Mouse (Mus musculus) heart, adult 2 months (tissue): Measurements from ENCODE around the gene Mmab.

Experiments
- CTCF ChIP-seq: fragments of 200-600 bp; IDR thresholded peaks from 2 replicates; pipeline ENCODE4 v1.8.1; 2022; ENCODE audit warnings: antibody characterized with exemption, mild to moderate bottlenecking, moderate library complexity
- POLR2A ChIP-seq: fragments of 200-500 bp; IDR thresholded peaks from 2 replicates; pipeline ENCODE4 v1.6.1; 2011; ENCODE audit warnings: mild to moderate bottlenecking, low read depth, low read length, control low read depth; ENCODE audit not compliant: insufficient read depth

- TF ChIP-seq CTCF: no peak
- no peak for TF ChIP-seq POLR2A
These were observed 33.4 kb downstream of the Mmab start for GRCm38 (mm10) chr5:114410429-114410828.
